Mouse (Mus musculus) CH12.LX (cell line): Measurements from ENCODE around the gene Kif17.
A peak's percentile ranks its signal among the peaks of the same experiment; 100 is the strongest.

Experiments
- CTCF ChIP-seq, 2 experiments: IDR thresholded peaks in 1 of 2; conservative IDR thresholded peaks in 1 of 2; 2 replicates each; pipeline ENCODE4 v1.5.1; 2011 to 2012; ENCODE audit warnings: low read depth in 2 of 2, low read length in 2 of 2, improper control_type of control experiment in 1 of 2, inconsistent platforms in 1 of 2, mild to moderate bottlenecking in 1 of 2, moderate library complexity in 1 of 2
- EP300 ChIP-seq: IDR thresholded peaks from 2 replicates; pipeline ENCODE4 v1.6.1; 2011; ENCODE audit warnings: low read length, improper control_type of control experiment
- JUND ChIP-seq: conservative IDR thresholded peaks from 2 replicates; pipeline ENCODE4 v1.6.1; 2011; ENCODE audit warnings: low read depth, low read length, improper control_type of control experiment
- POLR2AphosphoS2 ChIP-seq: IDR thresholded peaks from 2 replicates; pipeline ENCODE4 v1.6.1; 2011; ENCODE audit warnings: low read depth, low read length, improper control_type of control experiment
- SMC3 ChIP-seq: IDR thresholded peaks from 2 replicates; pipeline ENCODE4 v1.6.1; 2011; ENCODE audit warnings: low read depth, low read length, improper control_type of control experiment
- TCF12 ChIP-seq: IDR thresholded peaks from 2 replicates; pipeline ENCODE4 v1.6.1; 2014; ENCODE audit warnings: low read depth, mild to moderate bottlenecking, inconsistent platforms, low read length, improper control_type of control experiment
- UBTF ChIP-seq: IDR thresholded peaks from 2 replicates; pipeline ENCODE4 v1.6.1; 2012; ENCODE audit warnings: low read depth, mild to moderate bottlenecking, inconsistent platforms, low read length, improper control_type of control experiment, moderate library complexity

DNA sequence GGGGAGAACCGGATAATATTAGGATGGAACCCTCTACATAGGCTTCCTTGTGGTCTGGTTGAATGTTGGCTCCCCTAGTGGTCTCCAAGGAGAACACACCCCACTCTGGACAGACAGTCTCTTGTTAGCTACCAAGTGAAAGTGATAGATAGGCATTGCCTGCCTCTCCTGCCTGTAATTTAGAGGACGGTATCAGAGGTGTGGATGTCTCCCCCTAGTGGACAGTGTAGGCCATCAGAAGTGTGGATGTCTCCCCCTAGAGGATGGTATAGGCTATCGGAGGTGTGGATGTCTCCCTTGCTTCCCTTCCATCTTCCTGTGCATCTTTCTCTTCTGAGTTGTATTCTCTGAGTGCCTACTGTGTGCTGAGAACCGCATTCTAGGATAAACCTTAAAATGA is 32.6 kb downstream of the Kif17 start:
- peak; percentile 100 for TF ChIP-seq CTCF (conservative IDR thresholded peaks at IDR 0.05 in 1 of 2, IDR thresholded peaks at IDR 0.05 in 1 of 2; ENCODE audit: low read depth in 2 of 2, low read length in 2 of 2)
- no peak for TF ChIP-seq UBTF
- TF ChIP-seq TCF12 = no peak
- no peak for TF ChIP-seq EP300
- peak; percentile 95 for TF ChIP-seq SMC3
- no peak for TF ChIP-seq POLR2AphosphoS2
- TF ChIP-seq JUND = 0 out of 2 replicates have a peak, but pooled peaks have one; percentile 66
